In genomic region chr2:90904856-90905224, GRCm38 (mm10) we compare ENCODE assay signal across 8 mouse cellular contexts. TPM values are rescaled to one million over a fixed set of nuclear protein-coding genes. Genes with fewer than 3 reads are reported as not detected.
DNase-seq lines count a peak whose midpoint lies in the region; ATAC-seq and TF ChIP-seq lines count a peak whose summit lies in the region.

No protein-coding gene starts in this region.

- peak overlapping the region; percentile 73 for H3K4me2 ChIP-seq in heart, embryonic 15.5 days
- peak overlapping the region; percentile 84 for H3K4me2 ChIP-seq in liver, postnatal 0 days (ENCODE audit: low read depth, low read length)

- H3K27ac ChIP-seq in heart, embryonic 15.5 days: peak overlapping the region; percentile 93
- peak overlapping the region; percentile 92 for H3K27ac ChIP-seq in brown adipose tissue, adult 24 weeks (replicated peaks; ENCODE audit: low read depth, low read length)
- peak overlapping the region; percentile 98 for H3K27ac ChIP-seq in hindbrain, embryonic 10.5 days
- peak overlapping the region; percentile 97 for H3K27ac ChIP-seq in liver, postnatal 0 days (ENCODE audit: low read depth)

- no peaks in the 10 kb centered on the region for H3K27me3 ChIP-seq in heart, embryonic 15.5 days
- no peaks in the 10 kb centered on the region for H3K27me3 ChIP-seq in hindbrain, embryonic 10.5 days (ENCODE audit: insufficient read depth, poor library complexity, severe bottlenecking)
- H3K27me3 ChIP-seq in liver, postnatal 0 days (ENCODE audit: insufficient read depth, low read length): no peaks in the 10 kb centered on the region

- DNase-seq in heart, adult 8-10 months (ENCODE audit: low spot score): no peak
- DNase-seq in hindbrain, embryonic 10.5 days (ENCODE audit: low spot score): no peak
- DNase-seq in liver, postnatal 0 days: no peak
- DNase-seq in urinary bladder, adult 18-20 months (ENCODE audit: low spot score in 2 of 2): no peak
- DNase-seq in adrenal gland, adult 8-10 months: no peak
- no peak for DNase-seq in left cerebral cortex, postnatal 25 days (ENCODE audit: low spot score in 2 of 2)

- 0% methylated on average over 21 of the region's 21 CpGs for WGBS in heart, embryonic 15.5 days
- under 1% methylated on average over 21 of the region's 21 CpGs for WGBS in hindbrain, embryonic 10.5 days
- under 1% methylated on average over 21 of the region's 21 CpGs for WGBS in liver, postnatal 0 days (ENCODE audit: insufficient replicate concordance)

- H3K4me1 ChIP-seq in heart, embryonic 15.5 days (replicated peaks): peaks cover 35% of the 10 kb centered on the region
- H3K4me1 ChIP-seq in brown adipose tissue, adult 24 weeks (ENCODE audit: control insufficient read depth, insufficient read depth, insufficient read length, low read length): peaks cover 5% of the 10 kb centered on the region; the same call in 1 of the 2 replicates
- H3K4me1 ChIP-seq in hindbrain, embryonic 10.5 days (replicated peaks): peaks cover 23% of the 10 kb centered on the region
- peaks cover 24% of the 10 kb centered on the region for H3K4me1 ChIP-seq in liver, postnatal 0 days (ENCODE audit: insufficient read depth)

- ATAC-seq in heart, embryonic 15.5 days (replicated peaks; ENCODE audit: insufficient number of reproducible peaks, insufficient read depth, low FRiP score, low read depth): peak; percentile 15; the same call in 1 of the 2 replicates
- ATAC-seq in liver, postnatal 0 days: peak; percentile 72

- H3K36me3 ChIP-seq in heart, embryonic 15.5 days: peaks cover 45% of the 10 kb centered on the region
- peaks cover 72% of the 10 kb centered on the region for H3K36me3 ChIP-seq in hindbrain, embryonic 10.5 days
- peaks cover 49% of the 10 kb centered on the region for H3K36me3 ChIP-seq in liver, postnatal 0 days (replicated peaks; ENCODE audit: insufficient read depth, low read length)

- peak overlapping the region; percentile 83 for H3K4me3 ChIP-seq in heart, embryonic 15.5 days
- peak overlapping the region; percentile 80 for H3K4me3 ChIP-seq in brown adipose tissue, adult 24 weeks (ENCODE audit: insufficient read depth, low read depth, low read length)
- H3K4me3 ChIP-seq in hindbrain, embryonic 10.5 days: peak overlapping the region; percentile 91
- H3K4me3 ChIP-seq in liver, postnatal 0 days (ENCODE audit: low read depth, low read length): peak overlapping the region; percentile 92

- intact Hi-C loops in left cerebral cortex, postnatal 25 days (cut with DNase I): loop anchor here (5.0 kb wide), 1 partner anchor 38 kb away; no protein-coding TSS in a partner anchor

- 0 out of 2 replicates have a peak, but pooled peaks have one; percentile 0 for TF ChIP-seq EP300 in liver, postnatal 0 days (IDR thresholded peaks at IDR 0.05; ENCODE audit: low read depth)

- peak overlapping the region; percentile 85 for H3K9ac ChIP-seq in heart, embryonic 15.5 days
- H3K9ac ChIP-seq in liver, postnatal 0 days (replicated peaks): peak overlapping the region; percentile 98

- H3K9me3 ChIP-seq in heart, embryonic 15.5 days (replicated peaks): no peaks in the 10 kb centered on the region
- H3K9me3 ChIP-seq in hindbrain, embryonic 10.5 days: no peaks in the 10 kb centered on the region
- H3K9me3 ChIP-seq in liver, postnatal 0 days (ENCODE audit: low read length): no peaks in the 10 kb centered on the region

- no peak for TF ChIP-seq CTCF in liver, postnatal 0 days (IDR thresholded peaks at IDR 0.05; ENCODE audit: low read depth)

RNA-seq across cellular contexts. Expression of gene Ndufs3, which starts 0.2 kb away (rescaled TPM):
- 355 and 388 TPM in 2 replicates for polyA plus RNA-seq in heart, embryonic 15.5 days (2015; fragmentation: Nextera tagmentation; extraction: Ambion mirVana)
- 1,000 to 10,000 TPM in 1 of 4 experiments, 100 to 1,000 TPM in 3; 876 to 1,074 (median 969) TPM for total RNA-seq in heart, adult 8-10 months (2022)
- 871 and 1,187 TPM in 2 replicates for polyA plus RNA-seq in brown adipose tissue, adult 24 weeks (2012; ENCODE audit: insufficient read depth, insufficient read length, missing spikeins)
- 189 and 220 TPM in 2 replicates for polyA plus RNA-seq in hindbrain, embryonic 10.5 days (2016; fragmentation: Nextera tagmentation; extraction: Ambion mirVana)
- polyA plus RNA-seq in liver, postnatal 0 days (2015; fragmentation: Nextera tagmentation; extraction: Ambion mirVana): 196 and 199 TPM in 2 replicates
- total RNA-seq in adrenal gland, adult 8-10 months (2022): 100 to 1,000 TPM; 308 to 467 (median 370) TPM
- 100 to 1,000 TPM; 234 to 246 TPM for total RNA-seq in left cerebral cortex, postnatal 25 days (2021)

RNA-seq across cellular contexts. Expression of gene Kbtbd4, which starts 0.3 kb away (rescaled TPM):
- polyA plus RNA-seq in heart, embryonic 15.5 days (2015; fragmentation: Nextera tagmentation; extraction: Ambion mirVana): 22.5 and 29.2 TPM in 2 replicates
- total RNA-seq in heart, adult 8-10 months (2022): 10 to 100 TPM; 21.7 to 28.3 (median 24.5) TPM
- polyA plus RNA-seq in brown adipose tissue, adult 24 weeks (2012; ENCODE audit: insufficient read depth, insufficient read length, missing spikeins): 13.0 and 13.2 TPM in 2 replicates
- polyA plus RNA-seq in hindbrain, embryonic 10.5 days (2016; fragmentation: Nextera tagmentation; extraction: Ambion mirVana): 55.9 and 56.8 TPM in 2 replicates
- 8.7 and 9.8 TPM in 2 replicates for polyA plus RNA-seq in liver, postnatal 0 days (2015; fragmentation: Nextera tagmentation; extraction: Ambion mirVana)
- total RNA-seq in adrenal gland, adult 8-10 months (2022): 10 to 100 TPM; 41.4 to 48.0 (median 45.2) TPM
- 10 to 100 TPM; 40.1 to 43.1 TPM for total RNA-seq in left cerebral cortex, postnatal 25 days (2021)

RNA-seq across cellular contexts. Expression of gene C1qtnf4, which starts 19.2 kb away (rescaled TPM):
- polyA plus RNA-seq in heart, embryonic 15.5 days (2015; fragmentation: Nextera tagmentation; extraction: Ambion mirVana): 11.4 and 14.5 TPM in 2 replicates
- 1 to 10 TPM; 2.6 to 4.9 (median 3.5) TPM for total RNA-seq in heart, adult 8-10 months (2022)
- polyA plus RNA-seq in brown adipose tissue, adult 24 weeks (2012; ENCODE audit: insufficient read depth, insufficient read length, missing spikeins): 1.6 and 1.8 TPM in 2 replicates
- polyA plus RNA-seq in hindbrain, embryonic 10.5 days (2016; fragmentation: Nextera tagmentation; extraction: Ambion mirVana): 2.4 and 9.6 TPM in 2 replicates
- polyA plus RNA-seq in liver, postnatal 0 days (2015; fragmentation: Nextera tagmentation; extraction: Ambion mirVana): 2.9 and 3.1 TPM in 2 replicates
- 1 to 10 TPM; 1.6 to 3.5 (median 2.8) TPM for total RNA-seq in adrenal gland, adult 8-10 months (2022)
- 100 to 1,000 TPM; 274 to 275 TPM for total RNA-seq in left cerebral cortex, postnatal 25 days (2021)

RNA-seq across cellular contexts. Expression of gene Celf1, which starts 35.3 kb away (rescaled TPM):
- polyA plus RNA-seq in heart, embryonic 15.5 days (2015; fragmentation: Nextera tagmentation; extraction: Ambion mirVana): 98.2 and 98.3 TPM in 2 replicates
- total RNA-seq in heart, adult 8-10 months (2022): 10 to 100 TPM; 68.9 to 76.7 (median 74.4) TPM
- polyA plus RNA-seq in brown adipose tissue, adult 24 weeks (2012; ENCODE audit: insufficient read depth, insufficient read length, missing spikeins): 42.6 and 48.6 TPM in 2 replicates
- polyA plus RNA-seq in hindbrain, embryonic 10.5 days (2016; fragmentation: Nextera tagmentation; extraction: Ambion mirVana): 129 and 141 TPM in 2 replicates
- polyA plus RNA-seq in liver, postnatal 0 days (2015; fragmentation: Nextera tagmentation; extraction: Ambion mirVana): 26.0 and 29.4 TPM in 2 replicates
- 100 to 1,000 TPM in 1 of 4 experiments, 10 to 100 TPM in 3; 74.4 to 102 (median 89.7) TPM for total RNA-seq in adrenal gland, adult 8-10 months (2022)
- total RNA-seq in left cerebral cortex, postnatal 25 days (2021): 100 to 1,000 TPM; 151 to 155 TPM

RNA-seq across cellular contexts. Expression of gene Mtch2, which starts 57.9 kb away (rescaled TPM):
- 231 and 234 TPM in 2 replicates for polyA plus RNA-seq in heart, embryonic 15.5 days (2015; fragmentation: Nextera tagmentation; extraction: Ambion mirVana)
- total RNA-seq in heart, adult 8-10 months (2022): 100 to 1,000 TPM; 165 to 183 (median 182) TPM
- 906 and 910 TPM in 2 replicates for polyA plus RNA-seq in brown adipose tissue, adult 24 weeks (2012; ENCODE audit: insufficient read depth, insufficient read length, missing spikeins)
- 234 and 244 TPM in 2 replicates for polyA plus RNA-seq in hindbrain, embryonic 10.5 days (2016; fragmentation: Nextera tagmentation; extraction: Ambion mirVana)
- 182 and 184 TPM in 2 replicates for polyA plus RNA-seq in liver, postnatal 0 days (2015; fragmentation: Nextera tagmentation; extraction: Ambion mirVana)
- total RNA-seq in adrenal gland, adult 8-10 months (2022): 100 to 1,000 TPM; 136 to 235 (median 166) TPM
- total RNA-seq in left cerebral cortex, postnatal 25 days (2021): 100 to 1,000 TPM; 114 to 123 TPM
